Mouse (Mus musculus): ENCODE data around the gene Med11. TPM values are rescaled to one million over a fixed set of nuclear protein-coding genes. Genes with fewer than 3 reads are reported as not detected.

Med11 gene
- polyA plus RNA-seq, 1 experiment from 2014 or later, result 37.3 TPM

DNA sequence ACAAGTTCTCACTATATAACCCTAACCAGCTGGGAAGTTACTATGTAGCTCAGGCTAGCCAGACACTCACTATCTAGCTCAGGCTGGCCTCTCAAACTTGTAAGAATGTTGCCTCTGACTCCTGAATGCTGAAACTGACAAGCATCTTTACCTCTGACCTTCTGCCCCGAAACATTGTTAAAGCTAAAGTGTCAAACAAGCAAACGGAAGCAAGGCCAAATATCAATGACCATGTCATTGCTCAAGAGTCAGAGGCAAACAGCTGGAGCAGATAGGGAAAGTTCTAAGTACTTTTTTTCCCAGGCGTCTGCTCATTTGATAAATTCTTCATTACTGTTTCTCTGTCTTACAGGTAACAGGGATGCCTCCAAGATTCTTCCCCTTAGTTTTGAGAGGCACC lies 50.3 kb downstream of the Med11 start:
- TF ChIP-seq CTCF (IDR thresholded peaks at IDR 0.05) (no peak), EP300 (IDR thresholded peaks at IDR 0.05) (no peak)
- Histone ChIP-seq H3K27ac (ENCODE audit: low read length) (no peak overlapping the region), H3K36me3 (ENCODE audit: insufficient read depth, low read length) (no peaks in the 10 kb centered on the region), H3K9ac (replicated peaks; ENCODE audit: low read depth) (no peak overlapping the region), H3K4me1 (ENCODE audit: insufficient read depth, low read depth, low read length) (no peaks in the 10 kb centered on the region), H3K4me2 (replicated peaks; ENCODE audit: low read depth, low read length) (no peak overlapping the region), H3K4me3 (ENCODE audit: low read depth, low read length) (no peak overlapping the region), H3K27me3 (replicated peaks; ENCODE audit: insufficient read depth, low read length) (no peaks in the 10 kb centered on the region), H3K9me3 (ENCODE audit: low read length) (no peaks in the 10 kb centered on the region)
- no peak for DNase-seq (ENCODE audit: low spot score)
- 36% methylated on average over 3 of the region's 3 CpGs for WGBS
- ATAC-seq, result no peak

Small RNAs within 50 kb of the gene (microRNA-seq; reads per million reads assigned to microRNA genes)
- gene Mir7115, result not detected

Other genes starting within 250 kb of the Med11 start
- gene Slc16a11, start 239.2 kb upstream of the Med11 start, polyA plus RNA-seq (2015; fragmentation: Nextera tagmentation; extraction: Ambion mirVana), result 7.9 TPM in 2 replicates
- 4.5 and 6.0 TPM in 2 replicates for gene Slc16a13, start 230.9 kb upstream of the Med11 start, polyA plus RNA-seq (2015; fragmentation: Nextera tagmentation; extraction: Ambion mirVana)
- gene Bcl6b, start 222.1 kb upstream of the Med11 start, polyA plus RNA-seq (2015; fragmentation: Nextera tagmentation; extraction: Ambion mirVana), result 19.2 and 31.6 TPM in 2 replicates
- 115 and 118 TPM in 2 replicates for gene 0610010K14Rik, start 214.0 kb upstream of the Med11 start, polyA plus RNA-seq (2015; fragmentation: Nextera tagmentation; extraction: Ambion mirVana)
- gene Gm21988, start 212.1 kb upstream of the Med11 start, polyA plus RNA-seq (2015; fragmentation: Nextera tagmentation; extraction: Ambion mirVana), result 11.0 and 15.3 TPM in 2 replicates
- 462 and 484 TPM in 2 replicates for gene Rnasek, start 212.1 kb upstream of the Med11 start, polyA plus RNA-seq (2015; fragmentation: Nextera tagmentation; extraction: Ambion mirVana)
- gene Alox12, start 196.6 kb upstream of the Med11 start, polyA plus RNA-seq (2015; fragmentation: Nextera tagmentation; extraction: Ambion mirVana), result 5.8 and 7.0 TPM in 2 replicates
- 0.08 and 0.11 TPM in 2 replicates for gene Alox12e, start 129.3 kb upstream of the Med11 start, polyA plus RNA-seq (2015; fragmentation: Nextera tagmentation; extraction: Ambion mirVana)
- 0.26 and 0.57 TPM in 2 replicates for gene Alox15, start 99.9 kb upstream of the Med11 start, polyA plus RNA-seq (2015; fragmentation: Nextera tagmentation; extraction: Ambion mirVana)
- 9.1 and 9.6 TPM in 2 replicates for gene Pelp1, start 41.9 kb upstream of the Med11 start, polyA plus RNA-seq (2015; fragmentation: Nextera tagmentation; extraction: Ambion mirVana)
- 12.7 and 13.7 TPM in 2 replicates for gene Arrb2, start 19.3 kb upstream of the Med11 start, polyA plus RNA-seq (2015; fragmentation: Nextera tagmentation; extraction: Ambion mirVana)
- gene Zmynd15, start 7.5 kb downstream of the Med11 start, polyA plus RNA-seq (2015; fragmentation: Nextera tagmentation; extraction: Ambion mirVana), result 1.0 and 1.4 TPM in 2 replicates
- gene Cxcl16, start 8.1 kb downstream of the Med11 start, polyA plus RNA-seq (2015; fragmentation: Nextera tagmentation; extraction: Ambion mirVana), result 45.1 and 52.3 TPM in 2 replicates
- gene Tm4sf5, start 53.3 kb downstream of the Med11 start, polyA plus RNA-seq (2015; fragmentation: Nextera tagmentation; extraction: Ambion mirVana), result 2.6 and 3.8 TPM in 2 replicates
- gene Vmo1, start 62.7 kb downstream of the Med11 start, polyA plus RNA-seq (2015; fragmentation: Nextera tagmentation; extraction: Ambion mirVana), result 0.43 and 0.68 TPM in 2 replicates
- gene Gltpd2, start 67.3 kb downstream of the Med11 start, polyA plus RNA-seq (2015; fragmentation: Nextera tagmentation; extraction: Ambion mirVana), result 0.64 and 0.86 TPM in 2 replicates
- gene Psmb6, start 73.4 kb downstream of the Med11 start, polyA plus RNA-seq (2015; fragmentation: Nextera tagmentation; extraction: Ambion mirVana), result 451 and 505 TPM in 2 replicates
- not detected in 2 replicates for gene Gm40193, start 81.0 kb downstream of the Med11 start, polyA plus RNA-seq (2015; fragmentation: Nextera tagmentation; extraction: Ambion mirVana)
- gene Pld2, start 88.1 kb downstream of the Med11 start, polyA plus RNA-seq (2015; fragmentation: Nextera tagmentation; extraction: Ambion mirVana), result 10.8 and 13.5 TPM in 2 replicates
- gene Mink1, start 111.0 kb downstream of the Med11 start, polyA plus RNA-seq (2015; fragmentation: Nextera tagmentation; extraction: Ambion mirVana), result 7.4 and 7.6 TPM in 2 replicates
- gene 4930544D05Rik, start 163.9 kb downstream of the Med11 start, polyA plus RNA-seq (2015; fragmentation: Nextera tagmentation; extraction: Ambion mirVana), result not detected in 2 replicates
- not detected in 2 replicates for gene Chrne, start 167.3 kb downstream of the Med11 start, polyA plus RNA-seq (2015; fragmentation: Nextera tagmentation; extraction: Ambion mirVana)
- gene Gp1ba, start 187.2 kb downstream of the Med11 start, polyA plus RNA-seq (2015; fragmentation: Nextera tagmentation; extraction: Ambion mirVana), result 0.55 and 0.66 TPM in 2 replicates
- gene Rnf167, start 195.3 kb downstream of the Med11 start, polyA plus RNA-seq (2015; fragmentation: Nextera tagmentation; extraction: Ambion mirVana), result 112 and 119 TPM in 2 replicates
- 118 and 121 TPM in 2 replicates for gene Slc25a11, start 195.6 kb downstream of the Med11 start, polyA plus RNA-seq (2015; fragmentation: Nextera tagmentation; extraction: Ambion mirVana)
- gene Pfn1, start 202.7 kb downstream of the Med11 start, polyA plus RNA-seq (2015; fragmentation: Nextera tagmentation; extraction: Ambion mirVana), result 1,176 and 1,206 TPM in 2 replicates
- 20.8 and 23.1 TPM in 2 replicates for gene Eno3, start 205.3 kb downstream of the Med11 start, polyA plus RNA-seq (2015; fragmentation: Nextera tagmentation; extraction: Ambion mirVana)
- gene Spag7, start 217.5 kb downstream of the Med11 start, polyA plus RNA-seq (2015; fragmentation: Nextera tagmentation; extraction: Ambion mirVana), result 84.6 and 95.5 TPM in 2 replicates
- gene Camta2, start 236.2 kb downstream of the Med11 start, polyA plus RNA-seq (2015; fragmentation: Nextera tagmentation; extraction: Ambion mirVana), result 8.7 and 9.9 TPM in 2 replicates
- gene Inca1, start 248.2 kb downstream of the Med11 start, polyA plus RNA-seq (2015; fragmentation: Nextera tagmentation; extraction: Ambion mirVana), result 2.4 and 2.6 TPM in 2 replicates
- 4.8 and 5.3 TPM in 2 replicates for gene Kif1c, start 248.6 kb downstream of the Med11 start, polyA plus RNA-seq (2015; fragmentation: Nextera tagmentation; extraction: Ambion mirVana)

Data from lung, postnatal 0 days (tissue).